Mouse (Mus musculus) brain, embryonic 14.5 days (tissue): ENCODE results near the gene Vps16. TPM values are rescaled to one million over a fixed set of nuclear protein-coding genes. Genes with fewer than 3 reads are reported as not detected.
A peak's percentile ranks its signal among the peaks of the same experiment; 100 is the strongest.

Experiments
- DNase-seq: peaks from one replicate; pipeline ENCODE4 v3.0.0-alpha.2; 2011; ENCODE audit warnings: low read depth
- CTCF ChIP-seq: fragments of 200-500 bp; IDR thresholded peaks from 2 replicates; pipeline ENCODE4 v1.5.1; 2012; ENCODE audit warnings: inconsistent platforms, mild to moderate bottlenecking, moderate library complexity, borderline replicate concordance; ENCODE audit not compliant: insufficient read depth, insufficient read length; ENCODE audit errors: extremely low read depth
- POLR2A ChIP-seq: fragments of 200-500 bp; IDR thresholded peaks from 2 replicates; pipeline ENCODE4 v1.6.1; 2012; ENCODE audit warnings: mild to moderate bottlenecking, inconsistent platforms, borderline replicate concordance; ENCODE audit not compliant: poor library complexity, insufficient read depth, insufficient read length, severe bottlenecking; ENCODE audit errors: extremely low read depth
- polyA plus RNA-seq: library from polyadenylated mRNA; depleted of rRNA; stranded (reverse); fragments of >200 nt; gene quantifications from 2 replicates; pipeline ENCODE4 v1.2.3, GENCODE M21; 2012

The Vps16 gene
- polyA plus RNA-seq, 1 experiment, result 114 TPM

GRCm38 (mm10) chr2:130425112-130425511 lies 973 bp downstream of the Vps16 start:
- peak; percentile 62 for DNase-seq
- TF ChIP-seq POLR2A, result no peak
- TF ChIP-seq CTCF, result no peak

- DNase-seq, result no peak
- no peak for TF ChIP-seq POLR2A
- TF ChIP-seq CTCF, result no peak
These were observed 5.7 kb downstream of the Vps16 start for GRCm38 (mm10) chr2:130429851-130430250.

- DNase-seq, result no peak
These were observed 6.3 kb downstream of the Vps16 start for GRCm38 (mm10) chr2:130430484-130430883.

GRCm38 (mm10) chr2:130432157-130432556 lies 8.0 kb downstream of the Vps16 start:
- TF ChIP-seq POLR2A (no peak), CTCF (no peak)
- peak; percentile 15 for DNase-seq

More at GRCm38 (mm10) chr2:130430484-130430883, 6.3 kb downstream of the Vps16 start:
- TF ChIP-seq POLR2A, result no peak
- TF ChIP-seq CTCF, result no peak

- peak; percentile 70; the same call in 1 of the 2 replicates for TF ChIP-seq CTCF
- no peak for TF ChIP-seq POLR2A
These were observed 9.0 kb downstream of the Vps16 start for GRCm38 (mm10) chr2:130433152-130433551.

GRCm38 (mm10) chr2:130436769-130437168 lies 12.6 kb downstream of the Vps16 start:
- DNase-seq, result no peak
- TF ChIP-seq POLR2A (no peak), CTCF (no peak)

More at GRCm38 (mm10) chr2:130433152-130433551, 9.0 kb downstream of the Vps16 start:
- peak; percentile 79 for DNase-seq

- TF ChIP-seq CTCF (no peak), POLR2A (no peak)
- no peak for DNase-seq
These were observed 14.7 kb downstream of the Vps16 start for GRCm38 (mm10) chr2:130438861-130439260.

GRCm38 (mm10) chr2:130439840-130440480 lies 15.8 kb downstream of the Vps16 start:
- no peak for TF ChIP-seq CTCF
- TF ChIP-seq POLR2A, result no peak
- no peak for DNase-seq

GRCm38 (mm10) chr2:130442162-130442561 lies 18.0 kb downstream of the Vps16 start:
- no peak for DNase-seq
- no peak for TF ChIP-seq CTCF
- TF ChIP-seq POLR2A, result no peak

GRCm38 (mm10) chr2:130448449-130448848 lies 24.3 kb downstream of the Vps16 start:
- TF ChIP-seq POLR2A, result no peak
- DNase-seq, result no peak

GRCm38 (mm10) chr2:130449021-130449793 lies 25.1 kb downstream of the Vps16 start:
- peak; percentile 39 for DNase-seq
- TF ChIP-seq POLR2A, result no peak
- TF ChIP-seq CTCF, result no peak

- peak; percentile 96 for DNase-seq
- TF ChIP-seq CTCF, result no peak
- peak; percentile 89 for TF ChIP-seq POLR2A
These were observed 25.8 kb downstream of the Vps16 start, which contains the start of gene Ptpra for GRCm38 (mm10) chr2:130449794-130450433. Ptpra (plus strand) TSS chr2:130450278.
